Mouse (Mus musculus) cortical plate, adult 2 months (tissue): ENCODE measurements around the gene Ttll9.

Experiments used
- CTCF ChIP-seq: fragments of 200-500 bp; IDR thresholded peaks from 2 replicates; pipeline ENCODE4 v1.5.1; 2011; ENCODE audit warnings: mild to moderate bottlenecking, control low read depth, low read length; ENCODE audit not compliant: insufficient read depth; ENCODE audit errors: extremely low read depth
- POLR2A ChIP-seq: fragments of 200-500 bp; IDR thresholded peaks from 2 replicates; pipeline ENCODE4 v1.6.1; 2011; ENCODE audit warnings: mild to moderate bottlenecking, low read length, control low read depth; ENCODE audit not compliant: insufficient read depth; ENCODE audit errors: extremely low read depth

DNA sequence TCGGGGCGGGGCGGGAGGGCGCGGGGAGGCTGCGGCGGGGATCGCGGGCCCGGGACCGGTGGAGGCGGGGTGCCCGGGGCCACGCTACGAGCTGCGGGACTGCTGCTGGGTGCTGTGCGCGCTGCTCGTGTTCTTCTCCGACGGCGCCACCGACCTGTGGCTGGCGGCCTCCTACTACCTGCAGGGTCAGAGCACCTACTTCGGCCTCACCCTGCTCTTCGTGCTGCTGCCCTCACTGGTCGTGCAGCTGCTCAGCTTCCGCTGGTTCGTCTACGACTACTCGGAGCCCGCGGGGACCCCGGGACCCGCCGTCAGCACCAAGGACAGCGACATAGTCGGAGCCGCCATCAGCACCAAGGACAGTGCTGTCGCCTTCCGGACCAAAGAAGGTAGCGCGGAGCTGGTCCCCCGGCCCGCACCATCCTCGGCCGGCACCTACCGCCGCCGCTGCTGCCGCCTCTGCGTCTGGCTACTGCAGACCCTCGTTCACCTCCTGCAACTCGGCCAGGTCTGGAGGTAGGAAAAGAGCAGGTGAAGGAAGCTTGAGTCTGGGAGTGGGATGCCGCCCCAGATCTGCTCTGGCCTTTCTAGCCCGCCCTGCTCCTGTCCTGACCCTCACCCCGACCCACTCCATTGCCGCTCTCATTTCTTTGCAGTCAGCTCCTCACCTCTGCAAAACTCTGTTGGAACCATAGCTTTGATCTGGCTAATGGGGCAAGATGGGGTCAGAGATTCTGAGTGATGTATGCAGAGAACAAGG is 70.0 kb downstream of the Ttll9 start:
- no peak for TF ChIP-seq CTCF
- no peak for TF ChIP-seq POLR2A
